Mouse (Mus musculus): ENCODE measurements at regions not wholly inside any gene's neighbourhood (a gene's known extent, or its start where the extent isn't known, plus 50 kb on each side); places are given as distances from the start of the nearest gene placed in this dataset.

GRCm38 (mm10) chr2:123366571-123366970 lies 601.5 kb downstream of the Sqor start:
- TF ChIP-seq MAFK (IDR thresholded peaks at IDR 0.05; ENCODE audit: insufficient read depth, low read depth, low read length) (no peak), ZNF384 (IDR thresholded peaks at IDR 0.05; ENCODE audit: low read depth, low read length) (no peak), HCFC1 (IDR thresholded peaks at IDR 0.05; ENCODE audit: borderline replicate concordance, insufficient read depth, low read length) (no peak), ZC3H11A (IDR thresholded peaks at IDR 0.05; ENCODE audit: borderline replicate concordance, low read depth, low read length) (no peak), CHD2 (IDR thresholded peaks at IDR 0.05; ENCODE audit: low read depth, low read length) (no peak)

Data from ES-E14 (cell line).